Mouse (Mus musculus) MEL (cell line): ENCODE measurements around the gene Znrf1. TPM values are rescaled to one million over a fixed set of nuclear protein-coding genes. Genes with fewer than 3 reads are reported as not detected.

Source experiments
- DNase-seq: peaks from one replicate; pipeline ENCODE4 v3.0.0; 2011; ENCODE audit warnings: low read depth, low spot score
- H3K27ac ChIP-seq: 2 replicates; pipeline ENCODE4 v1.5.1; 2012; ENCODE audit warnings: low read depth, mild to moderate bottlenecking, control low read depth, low read length, moderate library complexity; ENCODE audit not compliant: control insufficient read depth
- H3K27me3 ChIP-seq, 2 experiments: fragments of 150-350 bp in 1 of 2; sonication (generic) in 1 of 2; 2 replicates each; pipeline ENCODE4 v1.6.1; 2012; ENCODE audit warnings: low read length in 2 of 2, mild to moderate bottlenecking in 2 of 2, improper control_type of control experiment in 1 of 2, moderate library complexity in 1 of 2; ENCODE audit not compliant: insufficient read depth in 2 of 2, control insufficient read depth in 1 of 2
- H3K36me3 ChIP-seq, 2 experiments: 2 replicates each; pipeline ENCODE4 v1.6.1; 2012 to 2014; ENCODE audit warnings: low read length in 2 of 2, improper control_type of control experiment in 1 of 2, inconsistent platforms in 1 of 2, mild to moderate bottlenecking in 1 of 2; ENCODE audit not compliant: insufficient read depth in 2 of 2, control insufficient read depth in 1 of 2
- H3K4me1 ChIP-seq, 2 experiments: fragments of 150-350 bp in 1 of 2; sonication (generic) in 1 of 2; 2 replicates each; pipeline ENCODE4 v1.6.1; 2012; ENCODE audit warnings: low read length in 2 of 2, improper control_type of control experiment in 1 of 2, mild to moderate bottlenecking in 1 of 2; ENCODE audit not compliant: insufficient read depth in 2 of 2, control insufficient read depth in 1 of 2
- H3K4me3 ChIP-seq, 2 experiments: fragments of 150-350 bp in 1 of 2; sonication (generic) in 1 of 2; 2 replicates each; pipeline ENCODE4 v1.5.1; 2012; ENCODE audit warnings: low read depth in 2 of 2, low read length in 2 of 2, mild to moderate bottlenecking in 2 of 2, moderate library complexity in 2 of 2, control low read depth in 1 of 2, improper control_type of control experiment in 1 of 2; ENCODE audit not compliant: control insufficient read depth in 1 of 2, insufficient read depth in 1 of 2
- H3K79me2 ChIP-seq: 2 replicates; pipeline ENCODE4 v1.6.1; 2012; ENCODE audit warnings: mild to moderate bottlenecking, low read length, moderate library complexity; ENCODE audit not compliant: control insufficient read depth, poor library complexity, insufficient read depth
- H3K9ac ChIP-seq: 2 replicates; pipeline ENCODE4 v1.6.1; 2012; ENCODE audit warnings: low read depth, mild to moderate bottlenecking, control low read depth, low read length, moderate library complexity; ENCODE audit not compliant: control insufficient read depth, poor library complexity, severe bottlenecking
- H3K9me3 ChIP-seq: fragments of 150-350 bp; sonication (generic); replicated peaks from 2 replicates; pipeline ENCODE4 v1.6.1; 2012; ENCODE audit warnings: mild to moderate bottlenecking, low read length, improper control_type of control experiment, moderate library complexity; ENCODE audit not compliant: insufficient read depth
- BHLHE40 ChIP-seq: IDR thresholded peaks from 2 replicates; pipeline ENCODE4 v1.6.1; 2012; ENCODE audit warnings: low read depth, mild to moderate bottlenecking, inconsistent platforms, low read length, improper control_type of control experiment, borderline replicate concordance
- CTCF ChIP-seq, 3 experiments: IDR thresholded peaks in 2 of 3; conservative IDR thresholded peaks in 1 of 3; 2 replicates each; pipeline ENCODE4 v1.5.1; 2011 to 2012; ENCODE audit warnings: low read length in 3 of 3, low read depth in 2 of 3, mild to moderate bottlenecking in 2 of 3, improper control_type of control experiment in 1 of 3, inconsistent platforms in 1 of 3, mixed read lengths in 1 of 3, moderate library complexity in 1 of 3; ENCODE audit not compliant: control insufficient read depth in 1 of 3, insufficient read depth in 1 of 3, poor library complexity in 1 of 3, severe bottlenecking in 1 of 3
- ELF1 ChIP-seq: IDR thresholded peaks from 2 replicates; pipeline ENCODE4 v1.6.1; 2014; ENCODE audit warnings: low read depth, mild to moderate bottlenecking, inconsistent platforms, low read length, improper control_type of control experiment, moderate library complexity
- EP300 ChIP-seq, 2 experiments: IDR thresholded peaks; 2 replicates each; pipeline ENCODE4 v1.6.1; 2011; ENCODE audit warnings: improper control_type of control experiment in 2 of 2, low read length in 2 of 2, low read depth in 1 of 2, mild to moderate bottlenecking in 1 of 2
- GABPA ChIP-seq: IDR thresholded peaks from 2 replicates; pipeline ENCODE4 v1.6.1; 2012; ENCODE audit warnings: low read depth, mild to moderate bottlenecking, inconsistent platforms, low read length, improper control_type of control experiment, moderate library complexity
- GATA1 ChIP-seq: IDR thresholded peaks from 2 replicates; pipeline ENCODE4 v1.6.1; 2011; ENCODE audit warnings: low read depth, low read length, improper control_type of control experiment
- HCFC1 ChIP-seq: IDR thresholded peaks from 2 replicates; pipeline ENCODE4 v1.6.1; 2012; ENCODE audit warnings: low read depth, mild to moderate bottlenecking, inconsistent platforms, low read length, improper control_type of control experiment, moderate library complexity
- JUND ChIP-seq: IDR thresholded peaks from 2 replicates; pipeline ENCODE4 v1.6.1; 2011; ENCODE audit warnings: low read depth, mild to moderate bottlenecking, improper control_type of control experiment, low read length
- KAT2A ChIP-seq: conservative IDR thresholded peaks from 2 replicates; pipeline ENCODE4 v1.6.1; 2012; ENCODE audit warnings: low read depth, low read length, improper control_type of control experiment, inconsistent platforms
- MAFK ChIP-seq: IDR thresholded peaks from 2 replicates; pipeline ENCODE4 v1.6.1; 2011; ENCODE audit warnings: low read depth, mild to moderate bottlenecking, low read length, improper control_type of control experiment, borderline replicate concordance
- MEF2A ChIP-seq: IDR thresholded peaks from 2 replicates; pipeline ENCODE4 v1.6.1; 2014; ENCODE audit warnings: low read depth, mild to moderate bottlenecking, inconsistent platforms, low read length, improper control_type of control experiment; ENCODE audit not compliant: poor library complexity, insufficient replicate concordance, severe bottlenecking; ENCODE audit errors: extremely low read depth
- MXI1 ChIP-seq: IDR thresholded peaks from 2 replicates; pipeline ENCODE4 v1.6.1; 2011; ENCODE audit warnings: mild to moderate bottlenecking, low read depth, low read length, improper control_type of control experiment
- NRF1 ChIP-seq: IDR thresholded peaks from 2 replicates; pipeline ENCODE4 v1.6.1; 2014; ENCODE audit warnings: low read depth, mild to moderate bottlenecking, inconsistent platforms, low read length, improper control_type of control experiment, moderate library complexity; ENCODE audit not compliant: poor library complexity, insufficient read depth, severe bottlenecking
- POLR2A ChIP-seq, 2 experiments: IDR thresholded peaks; 2 replicates each; pipeline ENCODE4 v1.6.1; 2011 to 2012; ENCODE audit warnings: low read length in 2 of 2, mild to moderate bottlenecking in 2 of 2, control low read depth in 1 of 2, improper control_type of control experiment in 1 of 2, low read depth in 1 of 2, moderate library complexity in 1 of 2; ENCODE audit not compliant: control insufficient read depth in 1 of 2, insufficient read depth in 1 of 2, poor library complexity in 1 of 2
- RCOR1 ChIP-seq: IDR thresholded peaks from 2 replicates; pipeline ENCODE4 v1.6.1; 2012; ENCODE audit warnings: low read depth, mild to moderate bottlenecking, inconsistent platforms, low read length, improper control_type of control experiment
- TCF12 ChIP-seq: IDR thresholded peaks from 2 replicates; pipeline ENCODE4 v1.6.1; 2014; ENCODE audit warnings: low read depth, mild to moderate bottlenecking, inconsistent platforms, low read length, improper control_type of control experiment, moderate library complexity
- ZC3H11A ChIP-seq: IDR thresholded peaks from 2 replicates; pipeline ENCODE4 v1.6.1; 2012; ENCODE audit warnings: low read depth, mild to moderate bottlenecking, inconsistent platforms, low read length, improper control_type of control experiment
- ZKSCAN1 ChIP-seq: IDR thresholded peaks from 2 replicates; pipeline ENCODE4 v1.6.1; 2012; ENCODE audit warnings: low read depth, mild to moderate bottlenecking, inconsistent platforms, low read length, improper control_type of control experiment, moderate library complexity
- polyA plus RNA-seq, 2 experiments: library from polyadenylated mRNA; stranded (reverse) in 1 of 2; unstranded in 1 of 2; fragments of >175 nt in 1 of 2; fragments of >200 nt in 1 of 2; gene quantifications; 2 replicates each; pipeline versions ENCODE4 v1.2.1 to v1.2.4; 2012; ENCODE audit warnings: low replicate concordance in 2 of 2, low read depth in 1 of 2; ENCODE audit not compliant: insufficient read length in 2 of 2, insufficient read depth in 1 of 2, missing spikeins in 1 of 2
- total RNA-seq: library from RNA; depleted of rRNA; stranded (reverse); fragments of 300-350 nt; gene quantifications from 2 replicates; pipeline ENCODE4 v1.2.3, GENCODE M21; 2012

Gene Znrf1
- total and polyA plus RNA-seq, 3 experiments: 18.4 to 36.0 TPM; not detected in 1

GRCm38 (mm10) chr8:111627923-111628322 is 92.0 kb downstream of the Znrf1 start:
- TF ChIP-seq MEF2A: no peak
- TF ChIP-seq CTCF (IDR thresholded peaks at IDR 0.05 in 2 of 3, conservative IDR thresholded peaks at IDR 0.05 in 1 of 3; ENCODE audit: control insufficient read depth in 1 of 3, insufficient read depth in 1 of 3, low read depth in 2 of 3, low read length in 3 of 3, poor library complexity in 1 of 3, severe bottlenecking in 1 of 3): no peak
- no peak for TF ChIP-seq MAFK
- TF ChIP-seq BHLHE40: no peak
- Histone ChIP-seq H3K27ac (no peak overlapping the region), H3K36me3 (no peaks in the 10 kb centered on the region), H3K9me3 (no peaks in the 10 kb centered on the region), H3K9ac (no peak overlapping the region), H3K79me2 (no peaks in the 10 kb centered on the region), H3K4me3 (no peak overlapping the region), H3K27me3 (no peaks in the 10 kb centered on the region), H3K4me1 (no peaks in the 10 kb centered on the region)
- no peak for DNase-seq

- no peaks in the 10 kb centered on the region for H3K36me3 ChIP-seq
- H3K27me3 ChIP-seq: no peaks in the 10 kb centered on the region
- no peak for TF ChIP-seq ZC3H11A
- TF ChIP-seq GATA1: no peak
- TF ChIP-seq MEF2A: no peak
- no peak for TF ChIP-seq POLR2A (IDR thresholded peaks at IDR 0.05; ENCODE audit: control insufficient read depth in 1 of 2, insufficient read depth in 1 of 2, low read depth in 1 of 2, low read length in 2 of 2, poor library complexity in 1 of 2)
- TF ChIP-seq NRF1: no peak
- TF ChIP-seq BHLHE40: no peak
- no peak for TF ChIP-seq TCF12
- TF ChIP-seq MXI1: no peak
- no peak for TF ChIP-seq ZKSCAN1
- TF ChIP-seq EP300 (IDR thresholded peaks at IDR 0.05; ENCODE audit: low read depth in 1 of 2, low read length in 2 of 2): no peak
- TF ChIP-seq MAFK: no peak
- no peak for TF ChIP-seq ELF1
- TF ChIP-seq HCFC1: no peak
- TF ChIP-seq JUND: no peak
- no peak for TF ChIP-seq GABPA
- TF ChIP-seq KAT2A: no peak
- TF ChIP-seq RCOR1: no peak
- no peak overlapping the region for H3K4me3 ChIP-seq
- H3K4me1 ChIP-seq: no peaks in the 10 kb centered on the region
- DNase-seq: no peak
- H3K9me3 ChIP-seq: no peaks in the 10 kb centered on the region
- no peaks in the 10 kb centered on the region for H3K79me2 ChIP-seq
- no peak overlapping the region for H3K27ac ChIP-seq
- H3K9ac ChIP-seq: no peak overlapping the region
These were observed 92.5 kb downstream of the Znrf1 start for GRCm38 (mm10) chr8:111628401-111628800.
